Mouse (Mus musculus): Measurements from ENCODE around the gene Ndufaf5. TPM values are rescaled to one million over a fixed set of nuclear protein-coding genes. Genes with fewer than 3 reads are reported as not detected.

Ndufaf5 gene
- polyA plus RNA-seq, 1 experiment from 2014 or later, result 25.0 TPM

Other genes starting within 250 kb of the Ndufaf5 start
- 17.4 and 17.9 TPM in 2 replicates for gene Tasp1, start 103.8 kb upstream of the Ndufaf5 start, polyA plus RNA-seq (2015; fragmentation: Nextera tagmentation; extraction: Ambion mirVana)
- gene Gm17374, start 18.6 kb upstream of the Ndufaf5 start, polyA plus RNA-seq (2015; fragmentation: Nextera tagmentation; extraction: Ambion mirVana), result not detected in 2 replicates
- gene Esf1, start 85 bp upstream of the Ndufaf5 start, polyA plus RNA-seq (2015; fragmentation: Nextera tagmentation; extraction: Ambion mirVana), result 16.9 and 21.9 TPM in 2 replicates
- not detected in 2 replicates for gene Sel1l2, start 219.1 kb downstream of the Ndufaf5 start, polyA plus RNA-seq (2015; fragmentation: Nextera tagmentation; extraction: Ambion mirVana)
- 31.8 and 32.9 TPM in 2 replicates for gene Macrod2, start 224.7 kb downstream of the Ndufaf5 start, polyA plus RNA-seq (2015; fragmentation: Nextera tagmentation; extraction: Ambion mirVana)